Comparison of ENCODE assay signal across 15 mouse cellular contexts in the genomic region with DNA sequence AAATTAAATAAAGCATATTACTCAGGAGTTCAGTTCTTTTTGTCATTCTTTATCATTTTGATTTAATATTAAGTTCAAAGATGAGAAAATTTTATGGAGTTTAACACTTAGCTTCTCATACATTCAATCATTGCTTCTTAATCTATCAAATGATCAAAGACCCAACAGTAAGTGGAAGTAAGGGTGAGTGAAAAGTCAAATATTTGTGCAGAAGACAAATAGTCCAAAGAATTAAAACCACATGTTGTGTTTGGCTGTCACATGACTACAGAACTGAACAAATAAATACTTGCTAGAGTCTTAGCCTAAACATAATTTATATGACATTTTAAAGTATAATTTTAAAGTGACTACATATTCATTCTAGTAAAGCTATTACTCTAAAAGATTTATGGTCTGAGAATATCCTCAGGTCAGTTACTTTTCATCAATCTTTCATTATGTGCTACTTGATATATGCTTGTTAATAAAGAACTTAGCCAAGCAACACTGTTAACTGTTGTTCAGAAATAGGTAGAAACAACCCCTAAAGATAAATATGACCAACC.
"Had no signal": no experiment of that assay in that cellular context is flagged by ENCODE, and none has a peak within 500 bp of the region (broad histone marks: within the 10 kb centered on the region; RNA-seq: fewer than 3 reads in every experiment).

No protein-coding gene starts in this region.

- H3K27ac ChIP-seq: left cerebral cortex, adult 2 months; limb, embryonic 12.5 days; liver, embryonic 14.5 days; midbrain, embryonic 10.5 days; neural tube, embryonic 12.5 days had no signal

- H3K36me3 ChIP-seq: limb, embryonic 12.5 days; midbrain, embryonic 10.5 days; neural tube, embryonic 12.5 days had no signal

- DNase-seq: kidney, postnatal 14 days; lung, adult 18-20 months; lung, postnatal 36 days; midbrain, embryonic 14.5 days; right cerebral cortex, postnatal 4 days; spleen, adult 18-20 months; thymus, adult 18-20 months; thymus, postnatal 14 days had no signal

- ATAC-seq: inflammation-experienced regulatory T-cells, adult 6 months; intestine, postnatal 0 days had no signal

- H3K27me3 ChIP-seq: limb, embryonic 12.5 days; neural tube, embryonic 12.5 days had no signal

- H3K9ac ChIP-seq: limb, embryonic 12.5 days; liver, embryonic 14.5 days; neural tube, embryonic 12.5 days had no signal

- H3K4me3 ChIP-seq: left cerebral cortex, adult 2 months; limb, embryonic 12.5 days; midbrain, embryonic 10.5 days; neural tube, embryonic 12.5 days had no signal

- H3K4me1 ChIP-seq: limb, embryonic 12.5 days; midbrain, embryonic 10.5 days; neural tube, embryonic 12.5 days had no signal

- H3K9me3 ChIP-seq: limb, embryonic 12.5 days; midbrain, embryonic 10.5 days; neural tube, embryonic 12.5 days had no signal

- H3K4me2 ChIP-seq: limb, embryonic 12.5 days; neural tube, embryonic 12.5 days had no signal
